Mouse (Mus musculus) ES-E14 (cell line): ENCODE measurements at regions not wholly inside any gene's neighbourhood (a gene's known extent, or its start where the extent isn't known, plus 50 kb on each side); places are given as distances from the start of the nearest gene placed in this dataset.

Source experiments
- HCFC1 ChIP-seq: IDR thresholded peaks from 2 replicates; pipeline ENCODE4 v1.6.1; 2012; ENCODE audit warnings: low read length, inconsistent platforms, borderline replicate concordance; ENCODE audit not compliant: insufficient read depth
- MAFK ChIP-seq: IDR thresholded peaks from 2 replicates; pipeline ENCODE4 v1.6.1; 2014; ENCODE audit warnings: mild to moderate bottlenecking, low read depth, low read length, inconsistent platforms; ENCODE audit not compliant: insufficient read depth
- ZNF384 ChIP-seq: IDR thresholded peaks from 2 replicates; pipeline ENCODE4 v1.6.1; 2012; ENCODE audit warnings: low read depth, low read length, inconsistent platforms

- TF ChIP-seq ZNF384 (no peak), MAFK (no peak), HCFC1 (no peak)
These were observed 124.3 kb upstream of the C1qtnf7 start for GRCm38 (mm10) chr5:43390997-43391396.
